Mouse (Mus musculus) erythroblast, embryonic 14.5 days (primary cell): ENCODE measurements around the gene Dap.

Source experiments
- GATA1 ChIP-seq: IDR thresholded peaks from 2 replicates; pipeline ENCODE4 v1.6.1; 2012; ENCODE audit warnings: low read length, inconsistent platforms, mixed read lengths
- TAL1 ChIP-seq: IDR thresholded peaks from 3 replicates; pipeline ENCODE4 v1.6.1; 2012; ENCODE audit warnings: low read length, inconsistent platforms, mixed read lengths

GRCm38 (mm10) chr15:31224806-31225642 lies 910 bp downstream of the Dap start:
- no peak for TF ChIP-seq TAL1
- no peak for TF ChIP-seq GATA1
